Mouse (Mus musculus) heart, adult 11 months (tissue): ENCODE data around the gene Pole3.

Source experiments
- DNase-seq: peaks from one replicate; pipeline ENCODE4 v3.0.0; 2022

The Pole3 gene

GRCm38 (mm10) chr4:62524651-62525488 is at the start of gene Pole3, which contains the start of gene 4933430I17Rik:
Gene Pole3, minus strand, starts transcription at chr4:62525068.
Gene 4933430I17Rik, plus strand, starts transcription at chr4:62525369.
- peak; percentile 99 for DNase-seq

DNA sequence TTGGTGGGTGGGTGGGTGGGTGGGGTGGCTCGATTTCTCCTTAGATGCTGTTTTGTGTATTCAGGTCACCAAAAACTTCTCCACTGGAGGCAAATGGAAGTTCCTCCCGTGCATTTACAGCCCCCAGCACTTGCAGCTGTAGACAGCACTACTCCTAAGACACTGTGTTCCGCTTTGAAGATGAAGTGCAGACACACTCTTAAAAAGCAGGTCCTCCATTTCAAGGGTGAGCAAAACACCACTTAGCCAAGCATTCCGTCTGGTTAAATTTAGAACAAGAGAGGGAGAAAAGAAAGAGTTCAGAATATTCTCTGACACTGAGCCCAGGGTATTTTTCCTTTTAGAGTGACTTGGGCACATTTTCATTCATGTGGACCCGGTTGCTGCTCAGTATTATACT is 45.2 kb upstream of the Pole3 start:
- no peak for DNase-seq

DNA sequence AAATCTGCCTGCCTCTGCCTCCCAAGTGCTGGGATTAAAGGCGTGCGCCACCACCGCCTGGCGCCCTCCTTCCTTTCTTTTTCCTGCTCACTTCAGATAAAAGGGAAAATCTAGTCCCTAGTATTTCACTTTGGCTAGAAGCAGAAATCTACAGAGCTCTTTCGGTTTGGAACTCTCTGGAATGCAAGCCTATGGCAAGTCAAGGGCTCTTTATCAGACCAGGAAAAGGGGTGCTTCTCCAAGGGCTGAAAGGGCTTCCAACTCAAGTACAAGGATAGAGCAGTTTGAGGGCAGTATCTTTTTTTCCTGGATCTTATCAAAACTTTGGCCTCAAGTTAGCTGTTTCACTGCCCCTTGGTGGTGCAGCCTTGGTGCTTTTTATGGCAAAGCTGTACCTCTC is 44.7 kb upstream of the Pole3 start:
- no peak for DNase-seq

DNA sequence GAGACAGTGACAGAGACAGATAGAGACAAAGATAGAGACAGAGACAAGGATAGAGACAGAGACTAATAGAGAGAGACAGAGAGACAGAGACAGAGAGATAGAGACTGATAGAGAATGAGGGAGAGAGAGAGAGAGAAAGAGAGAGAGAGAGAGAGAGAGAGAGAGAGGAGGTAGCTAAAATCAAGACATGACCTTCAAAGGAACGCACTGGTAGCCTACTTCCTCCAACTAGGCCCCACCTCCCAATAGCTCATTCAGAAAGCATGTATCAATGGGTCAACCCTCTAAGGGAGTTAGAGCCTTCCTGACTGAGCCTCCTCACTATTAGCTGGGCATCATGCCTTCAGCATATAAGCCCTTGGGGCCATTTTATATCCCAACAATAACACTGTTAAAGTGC is 43.5 kb upstream of the Pole3 start:
- no peak for DNase-seq

DNA sequence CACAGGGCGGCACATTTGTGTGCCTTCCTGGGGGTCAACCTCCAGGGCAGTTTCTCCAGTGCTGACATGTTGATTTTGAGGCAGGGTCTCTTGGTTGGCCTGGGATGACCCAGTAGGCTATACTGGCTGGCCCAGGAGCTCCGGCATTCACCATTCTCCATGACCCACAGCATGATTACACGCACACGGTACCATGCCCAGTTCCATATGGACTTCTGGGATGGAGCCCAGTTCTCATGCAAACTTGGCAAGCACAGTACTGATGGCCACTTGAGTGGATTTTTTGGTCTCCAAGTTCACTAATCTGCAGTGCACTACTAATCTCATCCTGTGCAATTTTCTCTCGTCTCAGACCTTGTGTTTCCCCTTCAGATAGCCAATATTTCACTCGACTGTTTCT is 42.8 kb upstream of the Pole3 start:
- no peak for DNase-seq

- DNase-seq = peak; percentile 82
These were observed 41.7 kb upstream of the Pole3 start for GRCm38 (mm10) chr4:62566530-62566929.

- DNase-seq = no peak
These were observed 37.1 kb upstream of the Pole3 start for GRCm38 (mm10) chr4:62562006-62562405.

GRCm38 (mm10) chr4:62561630-62562001 is 36.7 kb upstream of the Pole3 start:
- DNase-seq = no peak

DNA sequence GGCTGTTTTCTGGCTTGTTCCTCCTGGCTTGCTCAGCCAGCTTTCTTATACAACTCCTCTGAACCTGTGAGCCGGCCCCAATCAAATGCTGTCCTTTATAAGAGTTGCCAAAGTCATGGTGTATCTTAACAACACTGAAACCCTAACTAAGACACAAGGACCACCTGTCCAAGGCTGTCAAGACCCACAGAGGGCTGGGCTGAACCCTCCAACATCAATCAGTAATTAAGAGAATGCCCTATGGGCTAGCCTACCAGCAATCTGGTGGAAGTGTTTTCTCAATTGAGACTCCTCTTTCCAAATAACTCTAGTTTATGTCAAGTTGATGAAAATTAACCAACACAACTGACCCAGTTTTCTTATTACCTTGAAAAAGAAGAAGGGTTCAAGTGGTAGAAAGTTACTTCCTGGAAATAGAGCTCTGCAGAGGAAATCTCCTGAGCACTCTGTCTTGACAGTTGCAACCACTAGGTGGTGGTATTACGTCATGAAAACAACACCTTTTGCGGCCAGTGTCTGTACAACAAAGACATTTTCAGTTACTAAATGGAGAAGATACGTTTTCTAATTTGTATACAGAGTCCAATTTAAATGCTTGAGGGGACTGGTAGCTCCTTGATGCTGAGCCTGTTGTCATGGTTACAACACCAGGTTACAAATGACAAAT is 36.2 kb upstream of the Pole3 start:
- DNase-seq = no peak

DNA sequence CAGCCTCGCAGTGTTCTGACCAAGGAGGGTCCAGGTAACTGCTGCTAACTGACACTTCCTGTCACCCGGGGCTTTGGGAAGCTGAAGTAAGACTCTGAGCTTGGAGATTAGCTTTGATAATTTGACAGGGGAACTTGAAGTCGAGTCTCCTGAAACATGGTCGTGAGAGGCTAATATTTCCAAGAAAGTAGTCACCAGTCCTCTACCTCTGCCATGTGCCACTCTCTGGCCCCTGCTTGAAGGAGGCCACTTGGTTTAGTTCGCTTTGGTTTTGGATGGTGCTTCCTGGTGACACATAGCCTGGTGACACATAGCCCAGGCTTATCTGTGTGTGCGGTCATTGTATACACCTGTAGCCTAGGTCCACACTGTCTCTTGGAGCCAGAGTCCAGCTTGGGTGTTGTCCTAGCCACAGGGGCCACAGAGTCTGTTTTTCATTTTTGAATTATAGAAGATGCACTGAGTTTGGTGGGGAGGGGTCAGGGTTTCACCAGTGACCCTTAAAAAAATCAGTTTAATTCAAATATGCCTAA is 35.0 kb upstream of the Pole3 start, which contains the start of gene Rgs3:
Gene Rgs3 (plus strand): TSS at position 51 of the 533 bp plus-strand sequence.
- DNase-seq = no peak

GRCm38 (mm10) chr4:62557436-62557835 is 32.6 kb upstream of the Pole3 start:
- no peak for DNase-seq

GRCm38 (mm10) chr4:62551966-62552365 is 27.1 kb upstream of the Pole3 start:
- no peak for DNase-seq

- DNase-seq = no peak
These were observed 19.9 kb upstream of the Pole3 start for GRCm38 (mm10) chr4:62544801-62545200.

GRCm38 (mm10) chr4:62543782-62544181 is 18.9 kb upstream of the Pole3 start:
- DNase-seq = no peak

DNA sequence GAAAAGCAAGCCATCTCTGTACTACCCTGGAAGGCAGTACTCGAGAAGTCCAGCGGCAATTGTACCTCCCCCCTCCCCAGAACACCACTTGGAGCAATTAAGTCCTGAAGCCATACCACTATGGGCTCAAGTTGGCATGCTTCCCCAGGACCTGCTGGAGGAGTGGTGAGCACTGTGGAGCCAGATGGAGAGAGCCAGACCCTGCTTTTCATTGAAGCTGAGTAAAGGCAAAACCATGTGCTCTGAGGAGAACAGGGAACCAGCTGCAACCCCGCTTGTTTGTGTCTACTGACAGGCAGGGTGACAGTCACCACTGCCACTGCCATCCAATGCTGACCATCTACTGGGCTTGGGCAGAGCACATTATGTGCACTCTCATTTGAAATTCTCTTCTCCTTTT is 16.9 kb upstream of the Pole3 start:
- DNase-seq = no peak

DNA sequence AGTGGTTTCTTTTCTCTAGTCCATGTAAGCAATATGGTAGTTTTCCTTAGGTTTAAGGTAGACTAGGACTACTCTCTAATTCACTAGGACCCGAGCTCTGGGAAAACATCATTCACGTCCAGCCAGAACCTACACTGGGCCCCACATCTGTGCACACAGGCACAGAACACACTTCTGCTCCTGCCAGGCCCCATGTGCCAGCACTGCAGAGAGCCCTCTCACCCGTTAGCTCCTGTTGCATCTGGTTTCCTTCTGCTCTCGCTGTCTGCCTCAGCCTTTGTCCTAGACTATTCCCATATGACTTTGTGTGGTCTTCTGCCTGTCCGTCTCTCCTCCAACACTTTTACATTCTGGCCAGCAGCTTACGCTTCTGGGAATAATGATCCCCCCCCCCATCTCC is 8.9 kb upstream of the Pole3 start:
- no peak for DNase-seq

DNA sequence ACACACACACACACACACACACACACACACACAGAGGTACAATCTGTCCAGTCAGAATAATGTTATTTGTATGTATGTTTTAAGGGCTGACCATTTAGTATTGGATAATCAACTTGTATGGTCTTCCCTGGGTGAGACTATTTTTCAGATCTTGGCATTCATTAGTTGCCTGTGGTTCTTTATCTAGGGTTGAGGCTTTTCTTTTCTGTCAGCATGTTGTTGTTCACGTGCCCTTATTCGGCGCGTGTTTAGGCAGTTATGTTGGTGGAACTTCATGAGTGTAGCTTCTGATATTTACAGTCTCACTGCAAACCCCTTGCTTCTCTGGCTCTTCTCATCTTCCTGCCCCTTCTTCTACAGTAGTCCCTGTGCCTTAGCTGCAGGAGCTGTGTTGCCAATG is 2.8 kb upstream of the Pole3 start:
- peak; percentile 77 for DNase-seq

GRCm38 (mm10) chr4:62526256-62526655 is 1.4 kb upstream of the Pole3 start:
- peak; percentile 50 for DNase-seq

GRCm38 (mm10) chr4:62525489-62525811 is 582 bp upstream of the Pole3 start:
- no peak for DNase-seq

- DNase-seq = no peak
These were observed 3.9 kb downstream of the Pole3 start for GRCm38 (mm10) chr4:62520892-62521400.

- DNase-seq = peak; percentile 99
These were observed 5.0 kb downstream of the Pole3 start, which contains the start of gene Alad for GRCm38 (mm10) chr4:62519849-62520233. Gene Alad, minus strand, starts transcription at chr4:62519918.

DNA sequence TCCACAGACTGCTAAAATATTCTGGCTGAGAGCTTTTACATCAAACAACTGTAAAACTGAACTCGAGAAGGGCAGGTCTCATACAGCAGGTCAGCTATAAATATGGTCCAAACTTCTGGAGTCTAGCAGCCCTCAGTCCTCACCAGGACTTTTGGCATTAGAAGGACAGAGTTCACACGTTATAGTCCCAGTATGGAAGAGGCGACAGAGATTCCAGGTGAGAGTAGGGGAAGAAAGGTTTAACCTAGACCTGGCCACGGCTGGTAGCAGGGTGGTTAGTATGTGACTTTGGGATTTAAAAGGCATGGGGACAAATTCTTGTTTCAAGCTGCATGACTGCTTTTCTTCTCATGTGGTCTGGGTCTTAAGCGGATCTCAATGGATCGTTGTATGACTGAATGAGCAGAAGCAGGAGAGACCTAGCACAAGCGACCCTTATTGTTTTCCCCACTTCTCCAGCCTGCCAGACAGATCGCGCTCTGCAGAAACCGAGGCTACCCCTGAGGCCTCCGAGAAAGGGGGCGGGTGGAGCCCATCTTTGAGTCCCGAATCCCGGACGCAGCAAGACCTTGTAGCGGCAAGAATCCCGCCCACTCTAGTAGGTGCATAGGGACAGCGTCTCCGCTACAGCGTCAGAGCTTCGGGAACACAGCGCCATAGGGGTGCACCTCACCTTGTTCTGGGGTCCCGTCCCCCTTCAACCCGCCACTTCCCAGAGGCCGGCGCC is 5.6 kb downstream of the Pole3 start:
- no peak for DNase-seq

GRCm38 (mm10) chr4:62518416-62519121 is 6.3 kb downstream of the Pole3 start:
- peak; percentile 96 for DNase-seq
